Mouse (Mus musculus): Measurements from ENCODE around the gene Timm9. TPM values are rescaled to one million over a fixed set of nuclear protein-coding genes. Genes with fewer than 3 reads are reported as not detected.
"Not testable (repeated sequence)": the region's sequence is repeated elsewhere in the genome, so short reads cannot be mapped to it uniquely, and the experiment has no call there.

The Timm9 gene
- polyA plus RNA-seq, 1 experiment from 2014 or later, result 76.1 TPM

DNA sequence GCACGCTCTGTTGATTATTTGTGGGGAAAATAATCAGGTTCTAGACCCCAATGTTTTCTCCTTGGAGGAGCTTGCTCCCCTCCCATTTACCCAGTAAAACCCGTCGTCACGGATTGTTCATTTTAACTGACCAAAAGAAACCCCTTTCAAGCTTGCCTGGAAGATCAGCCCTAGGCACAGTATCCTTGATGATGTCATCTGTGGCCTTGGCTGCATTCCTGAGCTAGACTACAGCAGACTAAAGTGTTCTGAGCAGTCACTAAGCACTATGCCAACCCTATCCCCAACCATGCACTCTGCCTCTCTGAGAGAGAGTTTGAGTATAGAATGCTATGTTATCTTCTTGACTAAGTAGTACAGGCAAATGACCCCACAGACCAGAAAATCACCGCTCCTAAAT, 20.1 kb downstream of the Timm9 start:
- no peaks in the 10 kb centered on the region for H3K27me3 ChIP-seq (ENCODE audit: control insufficient read depth, insufficient read depth, low read length)
- no peak overlapping the region for H3K9ac ChIP-seq (ENCODE audit: low read length)
- no peak overlapping the region for H3K4me2 ChIP-seq (ENCODE audit: low read depth, low read length)
- no peaks in the 10 kb centered on the region for H3K36me3 ChIP-seq (ENCODE audit: control insufficient read depth, insufficient read depth, low read length)
- no peaks in the 10 kb centered on the region for H3K9me3 ChIP-seq (replicated peaks; ENCODE audit: control insufficient read depth, low read length)
- H3K27ac ChIP-seq (ENCODE audit: low read length), result no peak overlapping the region
- H3K4me1 ChIP-seq (ENCODE audit: control insufficient read depth, insufficient read depth, low read length), result no peaks in the 10 kb centered on the region
- 76% methylated on average over 5 of the region's 5 CpGs for WGBS
- H3K4me3 ChIP-seq (replicated peaks; ENCODE audit: low read length), result no peak overlapping the region
- ATAC-seq (ENCODE audit: insufficient read depth, low FRiP score), result no peak

DNA sequence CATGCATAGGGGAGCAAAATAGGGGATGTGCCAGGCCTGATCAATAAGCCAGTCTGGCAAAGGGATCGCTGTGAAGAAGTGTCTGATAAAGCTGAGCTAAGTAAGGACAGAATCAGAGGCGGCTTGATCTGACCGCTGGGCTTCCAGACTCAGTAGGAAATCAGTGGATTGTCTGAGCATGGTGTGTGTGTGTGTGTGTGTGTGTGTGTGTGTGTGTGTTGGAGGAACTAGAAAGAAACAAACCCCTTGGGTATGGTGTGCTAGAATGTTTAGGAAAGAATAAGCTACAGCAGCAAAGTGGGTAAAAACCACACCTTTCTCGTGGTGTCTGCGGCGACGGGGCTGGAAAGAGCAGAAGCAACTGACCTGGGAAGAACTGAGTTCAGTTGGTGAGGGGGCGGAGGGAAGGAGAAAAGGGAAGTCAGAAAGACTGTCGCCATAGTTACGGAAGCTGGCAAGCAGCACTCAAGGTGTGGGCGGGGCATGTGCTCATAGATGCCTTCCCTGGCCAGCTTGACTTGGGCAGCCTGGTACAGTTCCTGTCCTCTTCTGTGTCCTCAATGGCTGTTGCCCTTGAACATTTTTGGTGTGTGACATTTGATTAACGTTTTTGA, 22.7 kb downstream of the Timm9 start:
- Histone ChIP-seq H3K4me2 (ENCODE audit: low read depth, low read length) (no peak overlapping the region), H3K4me1 (ENCODE audit: control insufficient read depth, insufficient read depth, low read length) (no peaks in the 10 kb centered on the region), H3K9ac (ENCODE audit: low read length) (no peak overlapping the region), H3K36me3 (ENCODE audit: control insufficient read depth, insufficient read depth, low read length) (no peaks in the 10 kb centered on the region), H3K27ac (ENCODE audit: low read length) (no peak overlapping the region), H3K4me3 (replicated peaks; ENCODE audit: low read length) (no peak overlapping the region), H3K9me3 (replicated peaks; ENCODE audit: control insufficient read depth, low read length) (no peaks in the 10 kb centered on the region), H3K27me3 (ENCODE audit: control insufficient read depth, insufficient read depth, low read length) (no peaks in the 10 kb centered on the region)
- 30% methylated on average over 12 of the region's 12 CpGs for WGBS
- 0 out of 2 replicates have a peak, but pooled peaks have one; percentile 40 for ATAC-seq (ENCODE audit: insufficient read depth, low FRiP score)

DNA sequence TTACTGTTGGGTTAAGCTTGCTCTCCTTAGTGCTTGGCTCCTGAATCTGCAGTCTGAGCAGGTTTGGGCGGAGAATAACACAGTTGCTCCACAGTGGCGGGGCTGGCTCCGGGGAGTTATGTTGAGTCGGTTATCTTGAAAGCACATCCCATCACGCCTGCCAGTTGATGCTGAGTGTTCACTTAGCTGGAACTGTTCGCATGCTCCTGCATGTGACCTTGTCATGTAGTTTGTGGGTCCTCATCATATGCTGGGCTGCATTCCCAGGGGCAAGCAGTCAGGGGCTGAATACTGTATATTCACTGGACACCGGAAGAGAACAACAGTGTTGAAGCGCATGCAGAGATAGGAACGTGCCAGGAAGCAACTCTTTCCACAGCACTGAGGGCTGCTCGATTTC, 23.4 kb downstream of the Timm9 start:
- no peak overlapping the region for H3K9ac ChIP-seq (ENCODE audit: low read length)
- H3K27me3 ChIP-seq (ENCODE audit: control insufficient read depth, insufficient read depth, low read length), result no peaks in the 10 kb centered on the region
- H3K9me3 ChIP-seq (replicated peaks; ENCODE audit: control insufficient read depth, low read length), result no peaks in the 10 kb centered on the region
- H3K4me1 ChIP-seq (ENCODE audit: control insufficient read depth, insufficient read depth, low read length), result no peaks in the 10 kb centered on the region
- no peaks in the 10 kb centered on the region for H3K36me3 ChIP-seq (ENCODE audit: control insufficient read depth, insufficient read depth, low read length)
- no peak overlapping the region for H3K27ac ChIP-seq (ENCODE audit: low read length)
- ATAC-seq (ENCODE audit: insufficient read depth, low FRiP score), result no peak
- no peak overlapping the region for H3K4me2 ChIP-seq (ENCODE audit: low read depth, low read length)
- H3K4me3 ChIP-seq (replicated peaks; ENCODE audit: low read length), result no peak overlapping the region
- WGBS, result 79% methylated on average over 10 of the region's 10 CpGs

DNA sequence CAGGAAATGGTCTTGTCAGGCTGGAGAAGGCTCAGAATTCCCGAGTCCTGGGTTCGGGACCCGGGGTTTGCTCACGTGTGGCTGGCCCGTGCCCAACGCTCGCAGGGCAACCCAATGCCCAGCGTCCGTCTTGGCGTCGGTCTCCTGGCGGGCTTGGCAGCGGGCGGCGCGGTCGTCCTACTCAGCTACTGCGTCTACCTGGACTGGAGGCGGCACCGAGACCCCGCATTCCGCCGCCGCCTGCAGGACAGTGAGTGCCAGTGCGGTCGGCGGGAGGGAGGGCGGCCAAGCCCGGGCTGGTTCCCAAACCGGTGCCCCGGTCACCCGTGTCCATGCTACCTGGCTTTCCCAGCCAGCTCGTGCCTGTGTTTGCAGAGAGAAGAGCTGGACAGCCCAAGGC, 25.2 kb downstream of the Timm9 start, which contains the start of gene Tomm20l:
Gene Tomm20l, plus strand, starts transcription at position 98 of the 400 bp plus-strand sequence.
- peak within 1 kb of the TSS; percentile 30 for H3K4me3 ChIP-seq (replicated peaks; ENCODE audit: low read length)
- H3K4me1 ChIP-seq (ENCODE audit: control insufficient read depth, insufficient read depth, low read length), result no peaks in the 10 kb centered on the region
- ATAC-seq (ENCODE audit: insufficient read depth, low FRiP score), result peak; percentile 40; the same call in 1 of the 2 replicates
- H3K9ac ChIP-seq (ENCODE audit: low read length), result peak within 1 kb of the TSS; percentile 44
- WGBS, result 7% methylated on average over 33 of the region's 33 CpGs
- H3K9me3 ChIP-seq (replicated peaks; ENCODE audit: control insufficient read depth, low read length), result no peaks in the 10 kb centered on the region
- no peaks in the 10 kb centered on the region for H3K36me3 ChIP-seq (ENCODE audit: control insufficient read depth, insufficient read depth, low read length)
- H3K4me2 ChIP-seq (ENCODE audit: low read depth, low read length), result peak within 1 kb of the TSS; percentile 54
- no peaks in the 10 kb centered on the region for H3K27me3 ChIP-seq (ENCODE audit: control insufficient read depth, insufficient read depth, low read length)
- no peak within 1 kb of the TSS for H3K27ac ChIP-seq (ENCODE audit: low read length)

DNA sequence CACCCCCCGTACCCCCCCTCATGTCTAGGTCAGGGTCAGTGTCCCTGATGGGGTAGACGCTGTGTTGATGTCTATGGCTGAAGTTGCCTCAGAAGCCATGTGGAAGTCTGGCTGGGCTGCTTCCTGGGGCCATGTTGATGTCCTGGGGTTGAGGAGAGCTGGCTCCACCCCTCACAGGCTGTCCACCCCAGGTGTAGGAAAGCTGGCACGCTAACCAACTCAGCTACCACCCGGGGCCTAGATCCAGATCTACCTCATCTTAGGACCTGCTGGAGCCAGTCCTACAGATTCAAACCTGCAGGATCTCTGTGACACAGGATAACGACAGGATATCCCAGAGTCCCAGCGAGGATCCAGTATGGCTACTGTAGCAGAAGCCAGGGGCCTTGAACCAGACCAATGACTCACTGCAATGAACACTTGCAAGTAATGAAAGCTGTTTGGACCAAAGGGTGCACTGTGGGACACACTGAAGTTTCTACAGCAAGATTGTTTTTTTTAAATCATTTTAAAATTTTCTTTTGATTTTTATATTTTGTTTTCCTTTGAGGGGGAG, 29.2 kb downstream of the Timm9 start:
- 88% methylated on average over 6 of the region's 6 CpGs for WGBS
- Histone ChIP-seq H3K27ac (ENCODE audit: low read length) (no peak overlapping the region), H3K9me3 (replicated peaks; ENCODE audit: control insufficient read depth, low read length) (no peaks in the 10 kb centered on the region), H3K4me3 (replicated peaks; ENCODE audit: low read length) (no peak overlapping the region), H3K4me1 (ENCODE audit: control insufficient read depth, insufficient read depth, low read length) (no peaks in the 10 kb centered on the region), H3K4me2 (ENCODE audit: low read depth, low read length) (no peak overlapping the region), H3K36me3 (ENCODE audit: control insufficient read depth, insufficient read depth, low read length) (no peaks in the 10 kb centered on the region; the same call in 1 of the 2 replicates), H3K27me3 (ENCODE audit: control insufficient read depth, insufficient read depth, low read length) (no peaks in the 10 kb centered on the region), H3K9ac (ENCODE audit: low read length) (no peak overlapping the region)
- no peak for ATAC-seq (ENCODE audit: insufficient read depth, low FRiP score)

DNA sequence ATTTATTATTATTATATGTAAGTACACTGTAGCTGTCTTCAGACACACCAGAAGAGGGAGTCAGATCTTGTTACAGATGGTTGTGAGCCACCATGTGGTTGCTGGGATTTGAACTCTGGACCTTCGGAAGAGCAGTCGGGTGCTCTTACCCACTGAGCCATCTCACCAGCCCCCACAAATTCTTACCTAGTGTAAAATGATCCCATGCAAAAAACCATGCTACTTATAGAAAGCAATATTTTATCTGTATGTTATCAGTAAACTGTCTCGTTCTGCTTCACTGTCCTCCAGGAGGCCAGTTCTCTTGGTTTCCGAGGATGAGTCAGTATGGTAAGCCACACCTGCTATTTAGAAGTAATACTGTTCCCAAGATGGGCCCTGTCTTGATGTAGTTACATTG, 32.2 kb downstream of the Timm9 start:
- not testable (repeated sequence) for ATAC-seq (ENCODE audit: insufficient read depth, low FRiP score); H3K27ac ChIP-seq (ENCODE audit: low read length); H3K36me3 ChIP-seq (ENCODE audit: control insufficient read depth, insufficient read depth, low read length); H3K27me3 ChIP-seq (ENCODE audit: control insufficient read depth, insufficient read depth, low read length); H3K4me3 ChIP-seq (replicated peaks; ENCODE audit: low read length); H3K4me2 ChIP-seq (ENCODE audit: low read depth, low read length); H3K4me1 ChIP-seq (ENCODE audit: control insufficient read depth, insufficient read depth, low read length); H3K9me3 ChIP-seq (replicated peaks; ENCODE audit: control insufficient read depth, low read length); H3K9ac ChIP-seq (ENCODE audit: low read length)
- 74% methylated on average over 4 of the region's 4 CpGs for WGBS

DNA sequence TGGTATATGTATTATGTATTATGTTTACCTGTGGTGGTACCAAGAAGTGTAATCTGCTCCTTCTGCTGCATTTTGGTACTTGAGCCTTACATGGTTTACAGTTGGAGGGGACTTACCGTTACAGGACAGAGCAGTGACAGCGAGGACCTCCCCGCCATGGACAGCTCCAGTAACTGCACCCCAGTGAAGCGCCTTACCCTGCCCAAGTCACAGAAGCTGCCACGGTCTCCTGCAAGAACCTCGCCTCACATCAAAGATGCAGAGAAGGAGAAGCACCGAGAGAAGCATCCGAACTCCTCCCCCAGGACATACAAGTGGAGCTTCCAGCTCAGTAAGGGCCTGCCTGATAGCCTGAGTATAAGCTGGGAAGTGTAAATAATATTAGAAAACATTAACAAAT, 50.2 kb downstream of the Timm9 start:
- WGBS, result 89% methylated on average over 8 of the region's 8 CpGs
- Histone ChIP-seq H3K9me3 (replicated peaks; ENCODE audit: control insufficient read depth, low read length) (no peaks in the 10 kb centered on the region), H3K4me1 (ENCODE audit: control insufficient read depth, insufficient read depth, low read length) (no peaks in the 10 kb centered on the region), H3K36me3 (ENCODE audit: control insufficient read depth, insufficient read depth, low read length) (no peaks in the 10 kb centered on the region), H3K27ac (ENCODE audit: low read length) (no peak overlapping the region), H3K4me2 (ENCODE audit: low read depth, low read length) (no peak overlapping the region), H3K27me3 (ENCODE audit: control insufficient read depth, insufficient read depth, low read length) (no peaks in the 10 kb centered on the region), H3K9ac (ENCODE audit: low read length) (no peak overlapping the region), H3K4me3 (replicated peaks; ENCODE audit: low read length) (no peak overlapping the region)
- ATAC-seq (ENCODE audit: insufficient read depth, low FRiP score), result no peak

Other genes starting within 250 kb of the Timm9 start
- gene Actr10, start 198.8 kb downstream of the Timm9 start, polyA plus RNA-seq (2015; fragmentation: Nextera tagmentation; extraction: Ambion mirVana), result 207 and 219 TPM in 2 replicates
- 503 and 542 TPM in 2 replicates for gene Psma3, start 162.1 kb downstream of the Timm9 start, polyA plus RNA-seq (2015; fragmentation: Nextera tagmentation; extraction: Ambion mirVana)
- gene Arid4a, start 120.7 kb downstream of the Timm9 start, polyA plus RNA-seq (2015; fragmentation: Nextera tagmentation; extraction: Ambion mirVana), result 35.7 and 40.4 TPM in 2 replicates
- not detected in 2 replicates for gene Tomm20l, start 25.3 kb downstream of the Timm9 start, polyA plus RNA-seq (2015; fragmentation: Nextera tagmentation; extraction: Ambion mirVana)
- 8.4 and 11.3 TPM in 2 replicates for gene 2700049A03Rik, start 164 bp upstream of the Timm9 start, polyA plus RNA-seq (2015; fragmentation: Nextera tagmentation; extraction: Ambion mirVana)
- gene Dact1, start 173.2 kb upstream of the Timm9 start, polyA plus RNA-seq (2015; fragmentation: Nextera tagmentation; extraction: Ambion mirVana), result 6.3 and 8.7 TPM in 2 replicates